Mouse (Mus musculus) cortical plate, adult 2 months (tissue): Measurements from ENCODE around the gene Fam136a.

ENCODE experiments used
- CTCF ChIP-seq: fragments of 200-500 bp; IDR thresholded peaks from 2 replicates; pipeline ENCODE4 v1.5.1; 2011; ENCODE audit warnings: mild to moderate bottlenecking, control low read depth, low read length; ENCODE audit not compliant: insufficient read depth; ENCODE audit errors: extremely low read depth
- POLR2A ChIP-seq: fragments of 200-500 bp; IDR thresholded peaks from 2 replicates; pipeline ENCODE4 v1.6.1; 2011; ENCODE audit warnings: mild to moderate bottlenecking, low read length, control low read depth; ENCODE audit not compliant: insufficient read depth; ENCODE audit errors: extremely low read depth

DNA sequence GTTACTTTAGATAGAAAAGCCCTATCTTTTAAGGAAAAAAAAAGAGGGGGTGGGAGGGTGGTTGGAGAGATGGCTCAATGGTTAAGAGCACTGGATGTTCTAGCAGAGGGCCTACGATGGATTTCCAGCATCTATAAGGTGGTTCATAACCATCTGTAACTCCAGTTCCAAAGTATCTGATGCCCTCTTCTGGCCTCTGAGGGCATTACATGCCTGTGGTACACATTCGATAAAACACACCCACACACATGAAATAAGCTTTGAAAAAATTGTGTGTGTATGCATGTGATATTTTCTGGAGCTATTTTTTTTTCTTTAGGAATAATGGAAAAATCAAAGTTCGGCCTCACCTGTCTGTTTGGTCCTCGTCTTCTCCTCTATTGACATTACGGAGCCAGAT lies 25.9 kb downstream of the Fam136a start:
- TF ChIP-seq CTCF, result no peak
- no peak for TF ChIP-seq POLR2A
